Mouse (Mus musculus) cerebellum, adult 2 months (tissue): ENCODE measurements around the gene Wwp2.

ENCODE experiments used
- CTCF ChIP-seq: fragments of 200-500 bp; IDR thresholded peaks from 2 replicates; pipeline ENCODE4 v1.5.1; 2011; ENCODE audit warnings: low read depth, mild to moderate bottlenecking, control low read depth, low read length, moderate library complexity, borderline replicate concordance; ENCODE audit not compliant: insufficient read depth
- POLR2A ChIP-seq: fragments of 200-500 bp; IDR thresholded peaks from 2 replicates; pipeline ENCODE4 v1.6.1; 2011; ENCODE audit warnings: low read length, control low read depth, borderline replicate concordance; ENCODE audit not compliant: insufficient read depth

- TF ChIP-seq POLR2A (no peak), CTCF (no peak)
Observed at GRCm38 (mm10) chr8:107578132-107578531, 142.0 kb downstream of the Wwp2 start.
